Mouse (Mus musculus) lung, postnatal 0 days (tissue): ENCODE results near the gene Mtpn.

Experiments
- CTCF ChIP-seq: IDR thresholded peaks from 2 replicates; pipeline ENCODE4 v1.5.1; 2016; ENCODE audit warnings: antibody characterized with exemption, mild to moderate bottlenecking
- EP300 ChIP-seq: IDR thresholded peaks from 2 replicates; pipeline ENCODE4 v1.6.1; 2016; ENCODE audit warnings: antibody characterized with exemption, mild to moderate bottlenecking, control low read depth

GRCm38 (mm10) chr6:35539304-35540009 is at the start of gene Mtpn:
- TF ChIP-seq CTCF = no peak
- no peak for TF ChIP-seq EP300
